Mouse (Mus musculus) layer of hippocampus, postnatal 25 days (tissue): ENCODE measurements around the gene Anxa1. TPM values are rescaled to one million over a fixed set of nuclear protein-coding genes. Genes with fewer than 3 reads are reported as not detected.

Experiments used
- DNase-seq, 2 experiments: peaks; one replicate each; pipeline ENCODE4 v3.0.0; 2022; ENCODE audit warnings: mixed read lengths in 2 of 2, low spot score in 1 of 2; ENCODE audit errors: extremely low spot score in 1 of 2
- total RNA-seq, 2 experiments: library from RNA; stranded (reverse); gene quantifications; 2 replicates each; pipeline ENCODE4 v1.2.3; 2021

The Anxa1 gene
- total RNA-seq, 2 experiments from 2014 or later, result 0.64 to 1.1 TPM

- DNase-seq, result no peak
Measured at GRCm38 (mm10) chr19:20385645-20386044, 5.1 kb downstream of the Anxa1 start.

GRCm38 (mm10) chr19:20381207-20381752, 9.5 kb downstream of the Anxa1 start:
- DNase-seq, result no peak

DNA sequence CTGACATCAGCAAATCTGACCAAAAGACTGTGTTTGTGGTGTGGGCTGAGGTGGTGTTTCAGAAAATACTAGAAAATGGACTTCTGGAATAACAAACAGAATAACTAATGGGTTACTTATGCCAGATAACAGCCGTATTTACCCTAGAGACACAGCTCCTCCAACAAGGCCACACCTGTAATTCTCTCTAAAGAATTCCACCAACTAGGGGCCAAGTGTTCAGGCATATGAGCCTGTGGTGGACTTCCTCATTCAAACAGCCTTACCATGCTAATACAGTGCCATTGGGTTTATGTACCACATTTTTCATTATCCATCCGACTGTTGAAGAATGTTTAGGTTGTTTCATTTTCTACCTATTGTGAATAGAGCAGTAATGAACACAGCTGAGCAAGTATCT, 20.6 kb downstream of the Anxa1 start:
- DNase-seq, result no peak

- no peak for DNase-seq
Measured at GRCm38 (mm10) chr19:20366571-20366970, 24.2 kb downstream of the Anxa1 start.

- DNase-seq, result no peak
Measured at GRCm38 (mm10) chr19:20366010-20366409, 24.7 kb downstream of the Anxa1 start.

GRCm38 (mm10) chr19:20365364-20365763, 25.4 kb downstream of the Anxa1 start:
- no peak for DNase-seq

DNA sequence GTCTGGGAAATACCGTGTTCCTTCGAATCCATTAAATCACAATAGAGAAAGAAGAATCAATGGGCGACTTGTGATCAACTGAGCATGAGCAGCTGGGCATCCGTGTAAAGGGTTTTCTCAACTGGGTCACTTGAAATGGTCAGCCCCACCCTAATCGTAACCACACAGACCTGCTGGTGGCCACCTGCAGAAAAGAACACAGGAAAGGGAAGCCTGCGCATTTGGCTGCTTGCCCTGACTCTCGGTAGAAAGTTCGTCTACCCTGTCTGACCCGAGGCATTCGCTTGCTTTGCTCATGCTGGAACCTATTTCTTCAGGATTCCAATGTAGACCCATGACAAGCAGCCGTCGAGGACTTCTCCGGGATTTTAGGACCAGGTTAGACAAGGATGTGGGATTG, 25.8 kb downstream of the Anxa1 start:
- DNase-seq, result no peak

- DNase-seq, result no peak
Measured at GRCm38 (mm10) chr19:20363221-20363620, 27.5 kb downstream of the Anxa1 start.

GRCm38 (mm10) chr19:20361917-20362577, 28.7 kb downstream of the Anxa1 start:
- DNase-seq, result no peak

GRCm38 (mm10) chr19:20358679-20359078, 32.1 kb downstream of the Anxa1 start:
- DNase-seq, result no peak

- peak; percentile 66 to 89 for DNase-seq
Measured at GRCm38 (mm10) chr19:20345317-20345917, 45.3 kb downstream of the Anxa1 start.

DNA sequence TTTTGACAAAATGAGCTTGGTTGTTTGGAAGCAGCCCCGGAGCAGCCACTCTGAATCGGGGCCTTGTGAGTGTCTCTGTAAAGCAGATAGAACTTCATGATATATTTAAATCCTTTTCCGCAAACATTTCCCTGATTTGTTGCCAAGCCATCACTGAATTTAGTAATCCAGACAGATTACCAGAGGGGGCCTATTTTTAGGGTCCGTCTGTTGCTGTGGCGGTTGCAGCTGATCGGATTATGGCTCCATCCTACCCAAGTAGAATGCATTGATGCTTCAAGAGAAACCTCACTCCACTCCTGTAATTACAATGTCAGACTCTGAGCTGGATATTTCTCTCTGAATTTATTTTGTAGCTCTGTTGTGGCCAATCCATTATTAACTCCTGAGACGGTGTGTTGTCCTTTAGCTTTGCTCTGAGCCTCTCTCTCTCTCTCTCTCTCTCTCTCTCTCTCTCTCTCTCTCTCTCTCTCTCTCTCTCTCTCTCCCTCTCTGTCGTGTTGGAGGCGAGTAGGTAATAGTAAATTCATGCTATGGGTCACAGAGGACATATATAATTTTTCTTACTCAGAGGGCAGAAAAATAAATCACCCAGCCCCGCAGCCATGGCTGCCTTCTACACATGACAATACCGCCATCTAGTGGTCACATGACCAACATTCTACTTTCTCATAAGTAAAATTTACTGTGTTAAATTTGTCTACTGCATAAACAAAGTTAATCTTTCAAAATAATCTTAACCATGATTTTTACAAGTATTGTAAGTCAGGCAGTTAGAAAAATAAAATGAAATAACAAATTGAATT, 46.0 kb downstream of the Anxa1 start:
- peak; percentile 25 to 49 for DNase-seq

DNA sequence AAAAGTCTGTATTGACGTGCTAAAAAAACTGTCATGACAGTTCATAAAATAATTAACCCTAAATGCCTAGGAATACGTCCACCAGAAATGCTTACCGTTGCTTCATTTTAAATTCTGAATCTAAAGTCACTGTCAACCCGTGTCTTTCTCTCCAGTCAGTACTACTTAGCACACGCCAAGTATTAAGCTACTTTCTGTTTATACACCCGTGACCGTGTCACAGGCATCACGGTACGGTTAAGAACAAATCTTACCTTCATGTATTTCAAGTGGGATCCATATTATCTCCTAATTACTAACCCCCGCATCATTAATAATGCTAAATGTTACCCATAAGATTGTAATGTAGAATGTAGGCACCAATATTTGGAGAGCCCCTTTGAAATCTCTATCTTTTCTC, 46.7 kb downstream of the Anxa1 start:
- no peak for DNase-seq

Other genes with a start within 250 kb of the Anxa1 start
- gene Aldh1a1, start 101.8 kb upstream of the Anxa1 start, total RNA-seq, result 10 to 100 TPM; 69.3 to 69.5 TPM